Mouse (Mus musculus) cortical plate, adult 2 months (tissue): Measurements from ENCODE around the gene Gna11. TPM values are rescaled to one million over a fixed set of nuclear protein-coding genes. Genes with fewer than 3 reads are reported as not detected.
A peak's percentile ranks its signal among the peaks of the same experiment; 100 is the strongest.

Source experiments
- H3K27ac ChIP-seq: fragments of 200-500 bp; 2 replicates; pipeline ENCODE4 v1.5.1; 2012; ENCODE audit warnings: low read length, control low read depth, inconsistent platforms; ENCODE audit not compliant: insufficient read depth
- H3K4me1 ChIP-seq: fragments of 200-500 bp; 2 replicates; pipeline ENCODE4 v1.6.1; 2011; ENCODE audit warnings: low read length; ENCODE audit not compliant: control insufficient read depth, insufficient read depth
- H3K4me3 ChIP-seq: fragments of 200-500 bp; 2 replicates; pipeline ENCODE4 v1.5.1; 2011; ENCODE audit warnings: mild to moderate bottlenecking, low read length, control low read depth; ENCODE audit not compliant: insufficient read depth
- CTCF ChIP-seq: fragments of 200-500 bp; IDR thresholded peaks from 2 replicates; pipeline ENCODE4 v1.5.1; 2011; ENCODE audit warnings: mild to moderate bottlenecking, control low read depth, low read length; ENCODE audit not compliant: insufficient read depth; ENCODE audit errors: extremely low read depth
- POLR2A ChIP-seq: fragments of 200-500 bp; IDR thresholded peaks from 2 replicates; pipeline ENCODE4 v1.6.1; 2011; ENCODE audit warnings: mild to moderate bottlenecking, low read length, control low read depth; ENCODE audit not compliant: insufficient read depth; ENCODE audit errors: extremely low read depth
- polyA plus RNA-seq: library from polyadenylated mRNA; depleted of rRNA; stranded (reverse); fragments of >200 nt; gene quantifications from 2 replicates; pipeline ENCODE4 v1.2.3, GENCODE M21; 2012

Gna11 gene
- polyA plus RNA-seq, 1 experiment = 147 TPM

DNA sequence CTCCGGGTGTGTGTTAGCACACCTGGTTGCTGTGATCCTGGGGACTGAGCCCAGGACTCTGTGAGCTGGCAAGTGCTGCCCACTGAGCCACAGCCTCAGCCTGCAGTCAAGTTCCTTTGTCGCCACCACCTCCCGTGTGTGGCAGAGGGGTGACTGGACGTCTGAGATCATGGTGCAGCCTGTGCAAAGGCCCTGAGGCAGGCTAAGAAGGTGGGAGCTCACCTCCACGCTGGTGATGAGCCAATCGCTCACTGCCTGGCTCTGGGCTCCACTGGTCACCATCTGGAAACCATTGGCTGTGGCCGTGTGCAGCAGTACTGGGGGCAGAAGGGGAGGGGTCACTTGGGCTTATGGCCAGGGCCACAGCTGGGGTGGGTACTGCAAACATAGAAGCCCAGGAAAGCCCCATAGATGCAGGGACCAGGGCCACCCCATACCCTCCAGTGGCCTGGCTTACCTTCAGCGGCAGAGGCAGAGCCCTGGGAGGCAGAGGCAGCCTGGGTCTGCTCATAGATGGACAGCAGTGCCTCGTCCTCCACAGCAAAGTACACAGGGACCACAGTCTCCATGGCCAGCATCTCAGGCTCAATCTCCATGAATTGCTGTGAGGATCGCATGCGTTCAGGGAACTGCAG is 52.3 kb downstream of the Gna11 start:
- TF ChIP-seq CTCF = no peak
- TF ChIP-seq POLR2A = no peak
- Histone ChIP-seq H3K27ac (no peak overlapping the region), H3K4me3 (no peak overlapping the region)

GRCm38 (mm10) chr10:81491018-81491417 is 54.0 kb downstream of the Gna11 start:
- no peak for TF ChIP-seq POLR2A
- TF ChIP-seq CTCF = no peak
- Histone ChIP-seq H3K4me1 (peaks cover 4% of the 10 kb centered on the region), H3K27ac (no peak overlapping the region), H3K4me3 (no peak overlapping the region)

More for the DNA sequence above, 52.3 kb downstream of the Gna11 start:
- peaks cover 4% of the 10 kb centered on the region for H3K4me1 ChIP-seq

DNA sequence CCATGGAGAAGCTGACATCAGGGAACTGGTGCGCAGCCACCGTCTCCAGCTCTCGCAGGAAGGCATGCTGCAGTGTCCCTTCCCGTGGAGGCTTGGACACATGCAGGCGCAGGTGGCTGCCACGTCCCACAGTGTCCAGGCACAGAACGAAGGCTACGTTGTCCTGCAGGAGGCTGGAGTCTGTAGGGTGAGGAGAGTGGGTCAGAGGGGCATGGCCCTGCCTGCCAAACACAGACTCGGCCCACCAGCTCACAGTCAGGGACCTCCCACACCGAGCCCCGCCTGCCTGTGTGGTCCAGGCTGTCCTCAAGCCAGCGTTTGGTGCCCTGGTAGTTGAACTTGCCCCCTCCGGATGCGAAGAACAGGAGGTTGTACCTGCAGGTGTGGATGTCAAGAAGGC is 55.0 kb downstream of the Gna11 start:
- no peak overlapping the region for H3K27ac ChIP-seq
- H3K4me3 ChIP-seq = no peak overlapping the region
- peaks cover 4% of the 10 kb centered on the region for H3K4me1 ChIP-seq
- no peak for TF ChIP-seq POLR2A
- no peak for TF ChIP-seq CTCF

DNA sequence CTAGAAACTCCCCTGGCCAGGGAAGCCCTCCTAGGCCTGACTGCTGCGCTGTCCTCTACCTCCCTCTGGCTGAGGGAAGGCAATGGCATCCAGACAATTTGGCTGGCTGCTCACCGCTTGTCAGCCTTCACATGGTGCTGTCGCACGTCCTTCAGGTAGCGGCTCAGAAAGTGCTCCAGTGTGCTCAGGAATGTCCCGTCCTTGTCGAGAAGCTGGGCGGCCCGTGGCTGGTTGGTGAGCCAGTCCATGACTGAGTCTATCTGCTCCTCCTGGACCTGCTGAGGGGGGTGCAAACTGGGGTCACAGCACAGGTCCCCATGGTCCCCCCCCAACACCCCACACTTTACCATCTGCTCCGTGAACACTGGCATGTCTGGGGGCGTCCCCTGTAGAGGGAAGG is 56.9 kb downstream of the Gna11 start:
- no peaks in the 10 kb centered on the region for H3K4me1 ChIP-seq
- TF ChIP-seq POLR2A = no peak
- no peak for TF ChIP-seq CTCF

GRCm38 (mm10) chr10:81486496-81486895 is 58.5 kb downstream of the Gna11 start:
- Histone ChIP-seq H3K27ac (no peak overlapping the region), H3K4me3 (no peak overlapping the region), H3K4me1 (0 out of 2 replicates have a peak, but pooled peaks cover 2% of the 10 kb centered on the region)
- TF ChIP-seq POLR2A = no peak
- TF ChIP-seq CTCF = no peak

More for the DNA sequence above, 56.9 kb downstream of the Gna11 start:
- Histone ChIP-seq H3K4me3 (no peak overlapping the region), H3K27ac (no peak overlapping the region)

DNA sequence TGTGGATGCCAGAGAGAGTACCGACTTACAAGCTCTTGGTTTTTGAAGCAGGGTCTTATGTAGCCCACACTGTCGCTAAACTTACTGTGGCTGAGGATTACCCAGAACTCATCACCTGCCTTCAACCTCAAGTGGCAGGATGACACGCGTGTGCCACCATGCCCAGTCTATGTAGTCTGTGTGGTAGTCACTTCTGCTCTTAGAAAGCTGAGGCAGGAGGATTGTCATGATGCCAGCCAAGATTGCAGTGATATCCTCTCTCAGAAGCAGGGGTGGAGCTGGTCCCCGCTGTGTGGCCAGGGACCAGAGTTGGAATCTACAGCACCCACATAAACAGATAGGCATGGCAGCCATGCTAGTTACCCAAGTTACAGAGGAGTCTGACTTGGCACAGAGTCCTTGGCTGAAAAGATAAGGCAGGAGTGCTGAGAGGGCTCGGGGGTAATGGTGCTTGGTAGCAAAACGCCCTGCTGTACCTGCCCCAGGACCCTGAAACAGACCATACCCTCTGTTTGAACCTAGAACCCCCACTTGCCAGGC is 59.4 kb downstream of the Gna11 start:
- Histone ChIP-seq H3K4me3 (no peak overlapping the region), H3K4me1 (0 out of 2 replicates have a peak, but pooled peaks cover 2% of the 10 kb centered on the region), H3K27ac (no peak overlapping the region)
- TF ChIP-seq POLR2A = peak; percentile 8; the same call in 1 of the 2 replicates
- no peak for TF ChIP-seq CTCF

DNA sequence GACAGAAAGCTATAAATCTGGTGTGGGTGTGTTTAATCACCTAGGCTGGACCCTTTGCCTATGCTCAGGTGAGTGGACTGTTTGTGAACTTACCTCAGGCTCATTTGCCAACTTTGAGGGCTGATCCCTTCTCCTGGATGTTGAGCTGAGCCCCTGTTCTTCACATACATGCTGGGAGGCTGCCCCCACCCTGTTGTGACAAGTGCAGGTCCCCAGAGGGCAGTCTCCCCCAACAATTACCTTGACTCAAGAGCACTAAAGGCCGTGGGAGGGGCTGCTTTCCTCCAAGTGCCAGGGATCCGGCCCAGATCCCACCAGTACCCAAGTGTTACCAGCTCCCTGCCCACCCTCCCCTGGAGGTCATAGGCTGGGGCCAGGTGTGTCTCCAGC is 59.9 kb downstream of the Gna11 start:
- TF ChIP-seq POLR2A (0 out of 2 replicates have a peak, but pooled peaks have one; percentile 12), CTCF (0 out of 2 replicates have a peak, but pooled peaks have one; percentile 6)
- Histone ChIP-seq H3K4me3 (no peak overlapping the region), H3K27ac (no peak overlapping the region), H3K4me1 (peaks cover 3% of the 10 kb centered on the region; the same call in 1 of the 2 replicates)

DNA sequence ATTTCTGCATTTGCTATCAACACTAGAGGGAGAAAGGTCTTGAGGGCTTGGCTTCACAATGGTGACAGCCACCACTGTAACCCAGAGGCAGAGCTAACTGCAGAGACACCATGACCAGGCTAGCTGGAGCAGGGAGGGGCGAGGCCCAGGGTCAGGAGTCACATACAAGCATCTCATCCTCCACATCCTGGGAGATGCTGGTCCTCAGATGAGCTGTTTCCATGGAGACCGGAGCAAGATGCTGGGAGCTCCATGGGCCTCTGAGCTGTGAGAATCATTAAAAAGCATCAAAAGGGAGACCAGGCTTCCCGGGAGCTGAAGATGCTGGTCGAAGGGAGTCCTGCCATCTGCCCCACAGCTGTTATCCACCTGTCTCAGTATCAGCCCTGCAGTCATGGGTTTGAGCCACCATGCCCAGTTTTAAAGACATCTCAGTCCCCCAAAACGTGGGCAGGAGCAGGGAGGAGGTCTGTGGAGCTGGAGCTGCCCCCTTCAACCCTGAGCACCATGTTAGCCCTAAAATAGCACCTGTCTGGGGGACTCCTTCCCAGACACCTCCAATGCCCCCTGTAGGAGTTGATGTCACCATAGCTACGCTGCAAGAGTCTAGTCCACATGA is 60.4 kb downstream of the Gna11 start:
- peaks cover 4% of the 10 kb centered on the region; the same call in 1 of the 2 replicates for H3K4me1 ChIP-seq
- TF ChIP-seq POLR2A (no peak), CTCF (no peak)
- H3K4me3 ChIP-seq = no peak overlapping the region
- no peak overlapping the region for H3K27ac ChIP-seq

DNA sequence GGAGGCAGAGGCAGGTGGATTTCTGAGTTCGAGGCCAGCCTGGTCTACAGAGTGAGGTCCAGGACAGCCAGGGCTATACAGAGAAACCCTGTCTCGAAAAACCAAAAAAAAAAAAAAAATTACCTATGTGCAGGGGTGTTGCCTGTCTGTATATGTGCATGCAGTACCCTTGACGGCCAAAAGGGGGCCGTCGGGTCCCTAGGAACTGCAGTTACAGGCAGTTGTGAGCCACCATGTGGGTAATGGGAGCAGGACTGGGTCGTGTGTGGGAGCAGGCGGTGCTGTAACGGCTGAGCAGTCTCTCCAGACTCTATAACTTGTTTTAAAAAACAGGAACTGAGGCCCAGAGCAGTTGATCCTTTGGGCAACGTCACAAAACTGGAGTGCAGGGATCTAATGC is 61.0 kb downstream of the Gna11 start:
- Histone ChIP-seq H3K4me3 (no peak overlapping the region), H3K4me1 (peaks cover 4% of the 10 kb centered on the region; the same call in 1 of the 2 replicates), H3K27ac (no peak overlapping the region)
- TF ChIP-seq CTCF = peak; percentile 50
- TF ChIP-seq POLR2A = no peak
